Mouse (Mus musculus) brain, embryonic 14.5 days (tissue): ENCODE measurements around the gene Prpf40b. TPM values are rescaled to one million over a fixed set of nuclear protein-coding genes. Genes with fewer than 3 reads are reported as not detected.
"Not testable (repeated sequence)": the region's sequence is repeated elsewhere in the genome, so short reads cannot be mapped to it uniquely, and the experiment has no call there.

Source experiments
- DNase-seq: peaks from one replicate; pipeline ENCODE4 v3.0.0-alpha.2; 2011; ENCODE audit warnings: low read depth
- CTCF ChIP-seq: fragments of 200-500 bp; IDR thresholded peaks from 2 replicates; pipeline ENCODE4 v1.5.1; 2012; ENCODE audit warnings: inconsistent platforms, mild to moderate bottlenecking, moderate library complexity, borderline replicate concordance; ENCODE audit not compliant: insufficient read depth, insufficient read length; ENCODE audit errors: extremely low read depth
- POLR2A ChIP-seq: fragments of 200-500 bp; IDR thresholded peaks from 2 replicates; pipeline ENCODE4 v1.6.1; 2012; ENCODE audit warnings: mild to moderate bottlenecking, inconsistent platforms, borderline replicate concordance; ENCODE audit not compliant: poor library complexity, insufficient read depth, insufficient read length, severe bottlenecking; ENCODE audit errors: extremely low read depth
- polyA plus RNA-seq: library from polyadenylated mRNA; depleted of rRNA; stranded (reverse); fragments of >200 nt; gene quantifications from 2 replicates; pipeline ENCODE4 v1.2.3, GENCODE M21; 2012; rRNA removed

Prpf40b gene
- 180 and 198 TPM in 2 replicates for polyA plus RNA-seq

DNA sequence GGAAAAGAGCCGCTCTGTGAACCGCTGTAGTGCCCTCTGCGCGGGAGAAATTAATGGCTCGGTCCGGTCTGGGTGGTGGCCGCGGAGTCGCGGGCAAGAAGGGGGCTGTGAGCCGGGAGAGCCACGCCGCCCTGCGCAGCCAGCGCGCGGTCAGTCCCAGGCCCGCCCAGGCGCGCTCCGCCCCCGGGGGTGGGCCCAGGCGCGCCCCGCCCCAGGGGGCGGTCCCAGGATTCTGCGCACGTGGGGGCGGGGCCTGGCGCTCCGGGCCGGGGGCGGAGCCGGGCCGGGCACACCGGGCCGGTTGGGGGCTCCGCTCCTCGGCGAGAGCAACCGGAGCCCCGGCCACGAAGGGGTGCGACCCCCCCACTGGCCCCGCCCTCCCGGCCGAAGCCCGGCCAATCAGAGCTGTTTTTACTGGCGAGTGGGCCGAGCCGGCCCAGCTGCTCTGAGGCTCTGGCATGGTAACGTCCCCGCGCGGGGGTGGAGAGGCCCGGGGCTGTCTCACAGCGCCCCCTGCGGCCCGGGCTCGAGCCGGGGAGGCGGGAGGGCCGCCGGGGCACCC is at the start of gene Prpf40b:
TSS of gene Prpf40b (plus strand) at position 275 of the 562 bp plus-strand sequence.
- peak; percentile 97 for DNase-seq
- TF ChIP-seq CTCF (peak; percentile 32; the same call in 1 of the 2 replicates), POLR2A (peak; percentile 75)

DNA sequence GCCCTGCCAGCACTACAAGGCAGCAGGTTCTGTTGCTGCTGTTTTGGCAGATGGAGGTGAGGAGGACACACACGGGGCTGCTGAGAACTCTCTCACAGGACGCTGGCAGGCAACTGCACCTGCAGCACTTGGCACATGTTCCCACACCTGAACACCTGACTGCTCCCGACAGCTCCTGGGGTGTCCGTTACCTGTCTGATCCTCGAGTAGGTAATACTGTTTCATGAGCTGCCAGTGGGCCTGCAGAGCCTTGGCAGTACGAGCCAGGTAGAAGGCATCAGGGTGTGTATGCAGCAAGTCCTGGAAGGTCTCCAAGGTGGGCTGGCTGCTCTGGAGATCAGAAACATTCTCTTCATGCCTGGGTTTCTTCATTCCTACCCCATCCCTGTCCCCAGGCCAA is 48.2 kb upstream of the Prpf40b start:
- not testable (repeated sequence) for DNase-seq

DNA sequence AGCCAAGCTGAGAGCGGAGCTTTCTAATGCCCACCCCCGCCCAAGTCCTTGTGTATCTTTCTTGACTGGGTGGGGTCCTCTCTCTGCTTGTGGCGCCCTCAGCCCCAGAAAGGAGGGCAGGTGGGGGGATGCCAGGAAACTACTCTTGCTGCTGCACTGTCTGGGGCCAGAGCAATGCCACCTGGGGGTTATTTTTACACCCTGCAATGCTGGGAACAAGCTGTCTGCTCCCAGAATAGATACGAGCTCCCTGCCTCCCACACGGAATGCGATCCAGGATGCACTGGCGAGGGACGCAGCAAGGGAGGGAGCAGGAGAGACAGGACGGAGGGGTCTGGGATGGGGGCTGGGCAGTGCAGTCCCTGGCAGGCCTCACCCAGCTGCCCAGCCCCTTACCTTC is 45.9 kb upstream of the Prpf40b start:
- TF ChIP-seq CTCF (no peak), POLR2A (no peak)
- no peak for DNase-seq

DNA sequence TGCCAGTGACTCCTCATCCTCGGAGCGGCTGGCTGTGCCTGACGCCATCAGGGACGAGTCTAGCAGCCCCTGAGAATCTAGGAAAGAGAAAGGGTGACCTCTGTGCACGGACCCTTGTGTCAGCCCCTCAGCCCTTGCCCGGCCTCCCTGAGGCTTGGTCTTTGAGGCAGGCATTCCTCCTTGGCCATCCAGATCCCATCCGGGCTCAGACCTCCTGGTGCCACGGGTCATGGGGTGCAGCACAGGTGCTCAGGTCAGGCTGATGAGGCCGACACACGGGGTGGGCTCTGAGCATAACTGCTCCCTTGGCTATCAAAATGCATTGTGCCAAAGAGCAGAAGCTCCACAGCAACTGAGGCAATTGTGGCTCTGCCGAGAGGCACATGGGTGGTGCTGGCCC is 44.9 kb upstream of the Prpf40b start:
- TF ChIP-seq POLR2A (no peak), CTCF (no peak)
- DNase-seq, result no peak

DNA sequence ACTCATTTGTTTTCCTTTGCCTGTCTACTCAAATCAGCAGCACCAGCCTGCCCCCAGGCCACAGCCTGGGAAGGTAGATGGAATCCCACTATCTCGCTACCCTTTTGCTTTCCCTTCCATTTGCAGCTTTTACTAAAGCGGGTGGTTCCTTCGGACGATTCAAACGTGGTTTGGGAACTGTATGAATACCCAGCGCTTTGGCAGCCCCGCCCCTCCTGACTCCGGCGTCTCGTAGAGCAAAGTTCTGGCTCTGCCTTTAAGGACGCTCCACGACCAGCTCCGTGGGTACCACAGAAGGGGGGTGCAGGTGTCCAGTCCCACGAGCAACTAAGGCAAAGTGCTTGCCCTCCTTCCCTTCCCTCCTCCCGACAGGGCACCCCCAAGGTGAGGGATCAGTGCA is 43.8 kb upstream of the Prpf40b start:
- not testable (repeated sequence) for DNase-seq

DNA sequence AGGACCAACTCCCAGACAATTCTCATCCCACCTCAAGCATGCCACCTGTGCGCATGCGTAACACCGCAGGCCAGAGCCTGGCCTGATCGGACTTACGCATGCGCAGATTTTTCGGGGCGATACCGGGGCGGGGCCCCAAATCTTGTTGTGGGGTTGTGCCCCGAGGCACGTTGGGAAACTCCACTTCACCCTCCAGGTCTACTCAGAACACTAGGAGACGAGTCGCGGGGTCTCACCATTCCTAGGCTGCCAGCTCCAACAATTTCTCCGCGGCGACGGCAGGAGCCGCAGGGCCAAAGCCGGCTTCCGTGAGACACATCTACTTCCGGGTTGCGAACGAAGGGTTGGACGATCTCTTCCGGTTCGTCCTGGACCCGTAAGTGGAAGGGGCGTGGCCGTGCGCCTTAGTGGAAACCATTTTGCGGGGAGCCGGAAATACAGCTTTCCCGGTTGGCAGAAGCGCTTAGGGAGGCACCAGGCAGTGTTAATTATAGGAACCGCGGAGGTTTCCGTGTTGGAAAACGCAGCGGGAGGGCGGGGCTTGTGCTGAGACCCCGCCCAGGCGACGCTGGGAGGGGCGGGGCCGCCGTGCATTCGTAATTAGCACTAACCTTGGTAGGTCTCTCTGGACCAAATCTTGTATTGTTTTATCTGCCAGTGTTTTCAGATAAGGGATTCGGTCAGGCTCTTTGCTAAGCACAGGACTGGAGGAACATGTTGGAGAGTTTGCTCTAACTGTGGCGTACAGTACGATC is 43.1 kb upstream of the Prpf40b start, which contains the start of gene Mcrs1:
TSS of gene Mcrs1 (minus strand) at position 336 of the 755 bp plus-strand sequence.
- peak; percentile 51; the same call in 1 of the 2 replicates for TF ChIP-seq POLR2A
- no peak for TF ChIP-seq CTCF

DNA sequence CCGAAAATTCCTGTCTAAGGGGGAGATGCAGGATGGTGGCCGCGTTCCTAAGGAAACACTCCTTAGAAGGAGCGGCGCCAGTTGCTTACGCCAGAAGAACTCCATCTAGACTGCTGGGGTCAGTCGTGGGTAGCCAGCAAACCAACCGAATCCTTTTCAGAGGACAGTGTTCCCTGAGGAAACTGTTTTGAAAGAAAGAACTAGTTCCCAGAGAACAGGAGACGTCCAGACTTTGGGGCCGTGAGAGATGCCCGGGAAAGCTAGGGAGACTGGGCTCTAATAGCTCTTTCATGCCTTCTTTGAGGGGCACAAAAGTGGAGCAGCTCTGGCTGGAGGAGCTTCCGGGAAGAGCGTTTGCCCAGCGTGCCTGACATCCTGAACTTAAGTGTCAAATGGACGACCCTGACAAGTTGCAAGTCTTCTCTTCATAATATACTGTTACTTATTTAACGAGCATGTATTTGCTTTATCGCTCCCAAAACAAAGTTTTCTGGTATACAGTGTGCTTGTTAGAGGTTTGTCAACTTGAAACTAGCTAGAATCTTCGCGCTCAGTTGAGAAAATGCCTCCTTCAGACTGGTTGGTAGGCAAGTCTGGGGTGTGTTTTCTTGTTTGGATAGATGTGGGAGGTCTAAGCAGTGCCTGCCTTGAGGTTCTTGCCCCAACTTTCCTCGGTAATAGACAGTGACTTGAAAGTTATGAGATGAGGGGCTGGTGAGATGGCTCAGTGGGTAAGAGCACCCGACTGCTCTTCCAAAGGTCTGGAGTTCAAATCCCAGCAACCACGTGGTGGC is 42.3 kb upstream of the Prpf40b start:
- DNase-seq, result no peak
- TF ChIP-seq CTCF, result no peak
- no peak for TF ChIP-seq POLR2A

More for the DNA sequence above, 43.1 kb upstream of the Prpf40b start, which contains the start of gene Mcrs1:
- DNase-seq, result peak; percentile 100

DNA sequence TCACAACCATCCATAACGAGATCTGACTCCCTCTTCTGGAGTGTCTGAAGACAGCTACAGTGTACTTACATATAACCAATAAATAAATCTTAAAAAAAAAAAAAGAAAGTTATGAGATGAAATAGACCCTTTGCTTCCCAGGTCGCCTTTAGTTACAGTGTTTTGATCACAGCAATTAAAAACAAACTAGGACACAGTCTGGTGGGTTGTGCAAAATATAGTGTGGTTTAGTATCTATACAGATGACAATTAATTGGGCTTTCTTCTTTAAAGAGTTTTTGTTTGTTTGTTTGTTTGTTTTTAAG is 41.8 kb upstream of the Prpf40b start:
- not testable (repeated sequence) for DNase-seq

DNA sequence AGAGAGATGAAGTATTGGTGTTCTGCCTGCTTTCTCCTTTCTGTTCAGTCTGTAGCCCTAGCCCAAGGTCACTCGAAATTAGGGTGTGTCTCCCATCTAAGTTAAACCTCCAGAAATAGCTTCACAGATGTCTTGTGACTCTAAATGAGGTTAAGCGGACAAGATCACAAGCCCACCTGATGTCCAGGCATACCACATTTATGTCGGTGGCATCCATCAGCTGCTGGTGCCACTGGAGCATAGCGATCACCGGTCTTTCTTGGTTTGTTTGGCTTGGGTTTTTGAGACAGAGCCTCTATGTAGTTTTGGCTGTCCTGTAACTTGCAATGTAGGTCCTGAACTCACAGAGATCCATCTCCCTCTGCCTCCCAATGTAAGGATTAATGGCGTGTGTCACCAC is 41.1 kb upstream of the Prpf40b start:
- TF ChIP-seq CTCF (no peak), POLR2A (no peak)
- DNase-seq, result no peak

DNA sequence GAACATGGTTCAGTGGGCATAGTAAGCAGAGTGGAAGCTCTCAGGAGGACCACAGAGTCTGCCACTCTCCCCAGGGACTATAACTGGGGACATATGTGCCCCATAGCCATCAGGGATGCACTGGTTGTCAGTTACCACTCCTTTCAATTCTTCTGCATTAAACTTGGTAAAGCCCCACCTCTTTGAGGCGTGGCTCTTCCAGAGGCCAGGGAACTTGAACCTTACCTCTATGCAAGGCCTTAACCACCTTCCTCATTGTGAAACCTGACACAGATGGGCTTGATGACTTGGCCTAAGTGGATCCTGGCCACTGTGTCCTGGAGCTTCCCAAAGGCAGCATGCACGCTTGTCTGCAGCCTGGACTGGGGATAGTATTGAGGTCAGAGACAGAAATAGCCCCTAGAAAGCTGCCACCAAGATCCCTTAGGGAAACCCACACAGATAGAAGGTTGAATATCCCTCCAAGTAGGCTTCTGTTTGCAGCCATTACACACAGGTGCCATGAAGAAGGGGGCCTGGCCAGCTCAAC is 40.3 kb upstream of the Prpf40b start:
- TF ChIP-seq POLR2A, result no peak
- TF ChIP-seq CTCF, result no peak
- no peak for DNase-seq

DNA sequence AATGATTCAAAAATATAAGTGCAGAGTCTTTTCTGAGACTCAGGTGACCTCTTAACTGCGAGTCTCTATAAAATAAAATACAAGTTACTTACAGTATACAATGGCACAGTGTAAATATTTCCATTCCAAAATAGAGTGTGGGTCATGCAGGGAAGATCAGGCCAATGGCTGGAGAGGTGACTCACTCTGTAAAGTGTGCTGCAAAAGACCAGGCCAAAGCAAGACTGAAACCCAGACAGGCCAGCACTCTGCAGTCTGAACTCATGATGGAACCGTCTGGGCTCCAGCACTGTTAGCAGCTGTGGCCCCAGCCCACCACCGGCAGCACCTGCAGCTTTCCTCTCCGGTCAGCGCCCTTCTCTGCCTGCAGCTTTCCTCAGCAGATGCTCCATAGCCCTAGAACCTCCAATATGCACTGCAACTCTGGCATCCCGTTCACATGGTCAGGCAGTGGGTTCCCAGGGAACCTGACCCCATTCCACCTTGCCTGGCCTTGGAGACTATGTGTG is 39.6 kb upstream of the Prpf40b start:
- TF ChIP-seq POLR2A, result no peak
- no peak for TF ChIP-seq CTCF
- DNase-seq, result no peak
